Mouse (Mus musculus): ENCODE results near the gene Nup62.

DNA sequence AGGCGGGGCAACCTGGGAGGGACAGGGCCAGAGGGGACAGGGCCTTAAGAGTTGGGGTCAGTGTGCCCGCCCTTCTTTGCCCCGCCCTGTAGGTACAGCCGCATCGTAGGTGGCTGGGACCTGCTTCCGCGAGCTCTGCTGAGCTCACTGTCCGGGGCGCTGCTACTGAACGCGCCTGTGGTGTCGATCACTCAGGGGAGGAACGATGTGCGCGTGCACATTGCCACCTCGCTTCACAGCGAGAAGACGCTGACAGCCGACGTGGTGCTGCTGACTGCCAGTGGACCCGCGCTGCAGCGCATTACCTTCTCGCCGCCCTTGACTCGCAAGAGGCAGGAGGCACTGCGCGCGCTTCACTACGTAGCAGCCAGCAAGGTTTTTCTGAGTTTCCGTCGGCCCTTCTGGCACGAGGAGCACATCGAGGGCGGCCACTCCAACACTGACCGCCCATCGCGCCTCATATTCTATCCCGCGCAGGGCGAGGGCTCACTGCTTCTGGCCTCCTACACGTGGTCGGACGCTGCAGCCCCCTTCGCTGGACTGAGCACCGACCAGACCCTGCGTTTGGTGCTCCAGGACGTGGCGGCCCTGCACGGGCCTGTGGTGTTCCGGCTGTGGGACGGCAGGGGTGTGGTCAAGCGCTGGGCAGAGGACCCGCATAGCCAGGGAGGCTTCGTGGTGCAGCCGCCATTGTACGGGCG lies 23.8 kb downstream of the Nup62 start:
- no peak for TF ChIP-seq CTCF (IDR thresholded peaks at IDR 0.05; ENCODE audit: low read depth)
- TF ChIP-seq EP300 (IDR thresholded peaks at IDR 0.05; ENCODE audit: low read depth): no peak

All from liver, embryonic 14.5 days (tissue).